Mouse (Mus musculus) layer of hippocampus, adult 2 months (tissue): ENCODE measurements around the gene Arhgap45. TPM values are rescaled to one million over a fixed set of nuclear protein-coding genes. Genes with fewer than 3 reads are reported as not detected.
"Not testable (repeated sequence)": the region's sequence is repeated elsewhere in the genome, so short reads cannot be mapped to it uniquely, and the experiment has no call there.

Experiments used
- DNase-seq, 2 experiments: peaks; one replicate each; pipeline ENCODE4 v3.0.0; 2022; ENCODE audit warnings: low spot score in 2 of 2
- H3K27ac ChIP-seq: fragments of 200-600 bp; 2 replicates; pipeline ENCODE4 v1.8.1; 2022
- H3K4me3 ChIP-seq: fragments of 200-600 bp; 2 replicates; pipeline ENCODE4 v1.8.1; 2022; ENCODE audit warnings: mild to moderate bottlenecking
- CTCF ChIP-seq: fragments of 200-600 bp; conservative IDR thresholded peaks from 2 replicates; pipeline ENCODE4 v1.8.1; 2022; ENCODE audit warnings: antibody characterized with exemption, mild to moderate bottlenecking, moderate library complexity
- total RNA-seq, 2 experiments: library from RNA; stranded (reverse); gene quantifications; 2 replicates each; pipeline ENCODE4 v1.2.3; 2021

The Arhgap45 gene
- total RNA-seq, 2 experiments from 2014 or later = 3.7 to 4.4 TPM

- no peak for DNase-seq
- TF ChIP-seq CTCF = peak; percentile 74
- Histone ChIP-seq H3K27ac (peak overlapping the region; percentile 63), H3K4me3 (no peak overlapping the region)
Measured at GRCm38 (mm10) chr10:80033511-80034391, 17.3 kb downstream of the Arhgap45 start.

DNA sequence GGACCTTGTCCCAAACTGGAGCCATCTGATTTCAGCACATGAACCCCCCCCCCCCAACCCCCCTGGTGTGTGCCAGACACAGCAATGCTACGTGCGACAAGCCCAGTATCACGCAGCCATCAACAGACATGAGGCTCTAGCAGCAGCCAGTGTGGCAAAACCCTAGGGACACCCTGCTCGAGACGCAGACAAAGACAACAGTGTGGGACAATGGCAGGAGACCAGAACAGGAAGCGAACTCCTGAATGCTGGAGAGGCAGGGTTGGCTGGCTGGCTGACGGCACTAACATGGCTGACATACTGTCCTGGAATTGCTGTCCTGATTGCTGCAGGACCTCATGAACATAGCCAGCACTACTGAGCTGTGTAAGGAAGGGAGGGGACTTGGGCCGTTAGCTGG lies 18.7 kb downstream of the Arhgap45 start:
- H3K27ac ChIP-seq = peak overlapping the region; percentile 64; the same call in 1 of the 2 replicates

DNA sequence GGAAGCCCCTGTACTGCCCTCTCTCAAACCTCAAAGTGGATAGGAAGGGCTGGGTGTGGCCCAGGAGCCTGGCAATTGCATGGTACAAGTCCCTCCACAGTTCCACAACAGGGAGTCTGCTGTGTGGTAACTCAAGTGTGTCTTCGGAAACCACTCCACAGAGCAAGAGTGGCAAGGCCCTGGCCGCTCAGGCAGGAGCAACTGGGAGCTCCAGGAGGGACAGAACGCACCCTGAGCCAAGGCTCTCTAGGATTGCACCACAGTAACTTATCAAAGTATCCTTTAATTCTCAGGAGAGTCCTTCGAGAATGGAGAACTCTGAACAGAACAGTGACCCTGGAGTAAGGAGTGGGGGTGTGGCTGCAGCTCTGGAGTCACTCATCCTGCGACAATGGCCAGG lies 19.2 kb downstream of the Arhgap45 start:
- no peak overlapping the region for H3K4me3 ChIP-seq
- peak overlapping the region; percentile 64; the same call in 1 of the 2 replicates for H3K27ac ChIP-seq
- TF ChIP-seq CTCF = no peak
- no peak for DNase-seq

More for the DNA sequence above, 18.7 kb downstream of the Arhgap45 start:
- no peak for DNase-seq
- no peak for TF ChIP-seq CTCF
- H3K4me3 ChIP-seq = no peak overlapping the region

GRCm38 (mm10) chr10:80036832-80037231 lies 20.4 kb downstream of the Arhgap45 start:
- no peak for TF ChIP-seq CTCF
- Histone ChIP-seq H3K27ac (no peak overlapping the region), H3K4me3 (no peak overlapping the region)
- no peak for DNase-seq

DNA sequence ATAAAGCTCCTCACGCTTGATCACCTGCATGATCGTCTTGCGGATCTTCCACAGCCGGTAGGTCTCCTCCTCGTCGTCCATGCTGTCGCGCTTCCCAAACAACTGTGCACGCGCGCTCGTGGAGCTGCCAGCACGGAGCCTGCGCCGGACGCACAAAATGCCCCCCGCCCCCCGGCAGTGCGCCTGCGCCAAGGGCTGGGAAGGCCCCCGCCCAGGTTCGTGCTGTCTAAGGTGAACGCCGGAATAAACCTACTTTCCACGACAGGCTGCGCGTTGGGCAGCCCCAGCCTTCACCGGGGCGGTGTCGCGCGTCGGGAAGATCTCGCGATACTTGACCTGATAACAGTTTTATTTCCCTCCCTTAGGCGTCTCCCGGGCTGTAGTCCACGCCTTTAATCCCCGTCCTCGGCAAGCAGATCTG lies 23.1 kb downstream of the Arhgap45 start, which contains the start of gene Polr2e:
Gene Polr2e, minus strand, starts transcription at position 237 of the 421 bp plus-strand sequence.
- Histone ChIP-seq H3K27ac (peak within 1 kb of the TSS; percentile 85), H3K4me3 (peak within 1 kb of the TSS; percentile 96)
- peak; percentile 98 for DNase-seq
- peak; percentile 29 for TF ChIP-seq CTCF

DNA sequence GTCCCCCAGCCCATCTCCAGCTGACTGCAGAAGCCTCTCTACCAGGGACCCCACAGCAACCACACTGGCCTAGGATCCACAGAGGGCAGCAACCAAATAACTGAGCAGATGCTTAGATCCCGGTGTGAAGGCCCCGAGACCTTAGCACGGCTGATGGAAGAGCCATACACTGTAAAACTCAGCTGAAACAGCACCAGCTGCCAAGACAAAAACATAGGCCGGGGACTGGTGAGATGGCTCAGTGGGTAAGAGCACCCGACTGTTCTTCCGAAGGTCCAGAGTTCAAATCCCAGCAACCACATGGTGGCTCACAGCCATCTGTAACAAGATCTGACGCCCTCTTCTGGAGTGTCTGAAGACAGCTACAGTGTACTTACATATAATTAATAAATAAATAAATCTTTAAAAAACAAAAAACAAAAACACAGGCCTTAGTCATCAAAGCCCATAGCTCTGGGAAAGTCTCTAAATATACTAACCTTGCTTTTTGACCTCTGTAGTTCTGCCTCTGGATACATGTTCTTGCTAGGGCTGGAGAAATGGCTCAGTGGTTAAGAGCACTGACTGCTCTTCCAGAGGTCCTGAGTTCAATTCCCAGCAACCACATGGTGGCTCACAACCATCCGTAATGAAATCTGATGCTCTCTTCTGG lies 25.1 kb downstream of the Arhgap45 start:
- not testable (repeated sequence) for H3K27ac ChIP-seq, H3K4me3 ChIP-seq, DNase-seq

GRCm38 (mm10) chr10:80044087-80044486 lies 27.6 kb downstream of the Arhgap45 start:
- Histone ChIP-seq H3K27ac (peak overlapping the region; percentile 75), H3K4me3 (no peak overlapping the region)
- no peak for TF ChIP-seq CTCF
- DNase-seq = no peak

GRCm38 (mm10) chr10:80045364-80045763 lies 28.9 kb downstream of the Arhgap45 start:
- H3K27ac ChIP-seq = not testable (repeated sequence)

DNA sequence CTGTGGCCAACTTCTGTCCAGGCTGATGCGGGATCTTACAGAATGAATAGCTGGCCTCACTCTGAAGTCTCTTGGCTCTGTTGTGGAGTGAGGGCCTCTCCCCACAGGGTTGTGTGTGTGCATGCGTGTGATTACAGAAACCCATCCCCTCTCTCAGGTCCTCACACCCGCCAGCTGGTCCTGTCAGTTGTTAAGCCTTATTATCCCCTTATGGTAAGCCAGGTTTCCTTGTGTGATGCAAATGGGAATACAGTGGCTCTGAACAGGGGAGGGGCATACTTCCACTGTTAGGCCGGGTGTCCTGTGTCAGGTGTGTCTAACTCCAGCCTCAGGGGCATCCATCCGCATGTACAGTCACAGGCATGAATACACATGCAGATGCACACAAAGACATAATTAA lies 29.3 kb downstream of the Arhgap45 start:
- H3K27ac ChIP-seq = no peak overlapping the region
- no peak for DNase-seq
- no peak for TF ChIP-seq CTCF
- no peak overlapping the region for H3K4me3 ChIP-seq

More at GRCm38 (mm10) chr10:80045364-80045763, 28.9 kb downstream of the Arhgap45 start:
- not testable (repeated sequence) for DNase-seq, H3K4me3 ChIP-seq

GRCm38 (mm10) chr10:80047041-80047565 lies 30.6 kb downstream of the Arhgap45 start, which contains the start of gene Gpx4:
Gene Gpx4, plus strand, starts transcription at chr10:80047166.
- no peak for DNase-seq
- Histone ChIP-seq H3K4me3 (no peak within 1 kb of the TSS), H3K27ac (peak within 1 kb of the TSS; percentile 84)
- no peak for TF ChIP-seq CTCF

- Histone ChIP-seq H3K4me3 (no peak overlapping the region), H3K27ac (peak overlapping the region; percentile 84)
- DNase-seq = no peak
- no peak for TF ChIP-seq CTCF
Measured at GRCm38 (mm10) chr10:80048396-80048795, 31.9 kb downstream of the Arhgap45 start.

DNA sequence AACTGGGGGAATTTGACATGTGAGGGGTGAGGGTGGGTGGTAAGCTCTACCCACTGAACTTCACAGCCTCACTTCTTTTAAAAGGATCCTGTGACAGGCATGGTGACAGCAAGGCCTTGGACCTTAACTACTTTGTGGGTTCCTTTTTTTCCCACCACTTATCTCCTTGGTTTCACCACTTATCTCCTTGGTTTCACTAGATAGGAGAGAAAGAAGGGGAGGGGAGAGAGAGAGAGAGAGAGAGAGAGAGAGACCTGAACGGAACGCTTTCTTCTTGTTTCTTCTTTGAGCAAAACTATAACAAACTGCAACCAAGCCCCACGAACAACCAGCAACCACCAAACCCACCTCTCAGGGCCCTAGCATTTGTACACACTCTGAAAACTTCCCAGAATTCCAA lies 32.4 kb downstream of the Arhgap45 start:
- H3K4me3 ChIP-seq = no peak overlapping the region
- H3K27ac ChIP-seq = peak overlapping the region; percentile 84
- DNase-seq = no peak
- TF ChIP-seq CTCF = no peak

DNA sequence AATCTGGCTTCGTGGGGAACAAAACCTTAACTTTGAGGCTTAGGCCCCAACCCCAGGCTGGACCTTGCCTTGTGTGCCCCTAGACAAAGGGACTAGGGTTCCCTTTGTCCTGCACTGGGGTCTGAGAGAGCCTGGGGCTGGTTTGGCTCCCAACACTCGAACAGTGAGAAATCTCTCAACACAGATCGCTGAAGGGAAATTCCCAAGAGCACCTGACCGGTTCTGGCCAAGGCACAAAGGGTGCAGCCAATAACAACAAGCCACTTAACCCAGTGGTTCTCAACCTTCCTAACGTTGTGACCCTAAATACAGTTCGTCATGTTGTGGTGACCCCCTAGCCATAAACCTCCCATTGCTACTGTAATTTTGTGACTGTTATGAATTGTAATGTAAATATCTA lies 33.8 kb downstream of the Arhgap45 start:
- no peak for TF ChIP-seq CTCF
- no peak overlapping the region for H3K4me3 ChIP-seq

More for the DNA sequence above, 33.8 kb downstream of the Arhgap45 start:
- DNase-seq = no peak
- H3K27ac ChIP-seq = peak overlapping the region; percentile 43
